Mouse (Mus musculus) hindbrain, postnatal 0 days (tissue): ENCODE measurements around the gene Gpx1. TPM values are rescaled to one million over a fixed set of nuclear protein-coding genes. Genes with fewer than 3 reads are reported as not detected.

Source experiments
- ATAC-seq: fragments of 200-750 bp; cut with Nextera tagmentation; 2 replicates; pipeline ENCODE4 v1.8.0; 2017; ENCODE audit warnings: mild to moderate bottlenecking, moderate TSS enrichment, moderate library complexity
- DNase-seq: peaks from one replicate; pipeline ENCODE4 v3.0.0-alpha.2; 2015; ENCODE audit warnings: low spot score
- H3K27ac ChIP-seq: fragments of 300-500 bp; sonication (generic); 2 replicates; pipeline ENCODE4 v1.5.1; 2014; ENCODE audit warnings: mild to moderate bottlenecking
- H3K27me3 ChIP-seq: fragments of 300-500 bp; sonication (generic); 2 replicates; pipeline ENCODE4 v1.6.1; 2014; ENCODE audit warnings: low read length, mixed read lengths; ENCODE audit not compliant: insufficient read depth
- H3K36me3 ChIP-seq: fragments of 300-500 bp; sonication (generic); 2 replicates; pipeline ENCODE4 v1.6.1; 2014; ENCODE audit warnings: low read length, mixed read lengths; ENCODE audit not compliant: insufficient read depth
- H3K4me1 ChIP-seq: fragments of 300-500 bp; sonication (generic); 2 replicates; pipeline ENCODE4 v1.6.1; 2014; ENCODE audit warnings: antibody characterized with exemption, low read length, mixed read lengths; ENCODE audit not compliant: insufficient read depth
- H3K4me2 ChIP-seq: fragments of 300-500 bp; sonication (generic); 2 replicates; pipeline ENCODE4 v1.6.1; 2014; ENCODE audit warnings: low read depth, mild to moderate bottlenecking, low read length, moderate library complexity, mixed read lengths
- H3K4me3 ChIP-seq: fragments of 300-500 bp; sonication (generic); 2 replicates; pipeline ENCODE4 v1.5.1; 2014; ENCODE audit warnings: low read length
- H3K9ac ChIP-seq: fragments of 300-500 bp; sonication (generic); replicated peaks from 2 replicates; pipeline ENCODE4 v1.6.1; 2014; ENCODE audit warnings: mild to moderate bottlenecking, low read length, moderate library complexity, mixed read lengths
- H3K9me3 ChIP-seq: fragments of 300-500 bp; sonication (generic); 2 replicates; pipeline ENCODE4 v1.6.1; 2016; ENCODE audit warnings: low read length, mixed read lengths
- CTCF ChIP-seq: IDR thresholded peaks from 2 replicates; pipeline ENCODE4 v1.5.1; 2016; ENCODE audit warnings: antibody characterized with exemption, control low read depth, low read depth
- WGBS: fragments of 180-500 bp; shearing (Covaris S2); extraction: QIAGEN DNeasy Blood & Tissue Kit; methylation state at CpG from one replicate; pipeline ENCODE4 v1.1.7; 2014; 5-methylcytosine and 5-hydroxymethylcytosine counted together
- polyA plus RNA-seq: library from polyadenylated mRNA; unstranded; fragments of >200 nt; fragmentation: Nextera tagmentation; extraction: Ambion mirVana; gene quantifications from 2 replicates; pipeline ENCODE4 v1.2.1, GENCODE M21; 2015
- total RNA-seq: library from RNA; depleted of rRNA; stranded (reverse); fragments of >200 nt; gene quantifications from 2 replicates; pipeline ENCODE4 v1.2.3, GENCODE M21; 2014

Gpx1 gene
- total and polyA plus RNA-seq, 2 experiments from 2014 or later = 226 to 426 TPM

DNA sequence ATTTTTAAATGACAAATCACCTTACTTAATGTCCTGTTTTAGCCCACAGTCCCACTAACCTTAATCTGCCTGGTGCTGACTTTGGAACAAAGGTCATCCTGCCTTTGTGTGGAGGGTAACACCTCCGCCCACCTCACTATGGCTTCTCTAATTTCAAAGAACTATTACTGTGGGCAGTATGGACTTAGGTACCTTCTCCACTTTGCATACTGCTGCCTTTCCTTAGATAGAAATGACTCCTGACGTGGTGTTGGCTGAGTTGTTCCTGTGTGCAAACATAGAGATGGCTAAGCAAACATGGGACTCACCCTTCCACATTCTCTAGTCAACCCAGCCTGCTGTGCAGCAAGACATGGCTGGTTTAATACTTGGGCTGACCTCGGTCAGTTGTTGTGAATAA lies 36.9 kb upstream of the Gpx1 start:
- Histone ChIP-seq H3K27ac (no peak overlapping the region), H3K36me3 (peaks cover 11% of the 10 kb centered on the region; the same call in 1 of the 2 replicates), H3K9me3 (no peaks in the 10 kb centered on the region), H3K9ac (no peak overlapping the region), H3K4me2 (no peak overlapping the region), H3K27me3 (no peaks in the 10 kb centered on the region), H3K4me3 (no peak overlapping the region), H3K4me1 (peaks cover 6% of the 10 kb centered on the region; the same call in 1 of the 2 replicates)
- DNase-seq (no peak), ATAC-seq (no peak)
- 86% methylated on average over 3 of the region's 3 CpGs for WGBS
- TF ChIP-seq CTCF = no peak

DNA sequence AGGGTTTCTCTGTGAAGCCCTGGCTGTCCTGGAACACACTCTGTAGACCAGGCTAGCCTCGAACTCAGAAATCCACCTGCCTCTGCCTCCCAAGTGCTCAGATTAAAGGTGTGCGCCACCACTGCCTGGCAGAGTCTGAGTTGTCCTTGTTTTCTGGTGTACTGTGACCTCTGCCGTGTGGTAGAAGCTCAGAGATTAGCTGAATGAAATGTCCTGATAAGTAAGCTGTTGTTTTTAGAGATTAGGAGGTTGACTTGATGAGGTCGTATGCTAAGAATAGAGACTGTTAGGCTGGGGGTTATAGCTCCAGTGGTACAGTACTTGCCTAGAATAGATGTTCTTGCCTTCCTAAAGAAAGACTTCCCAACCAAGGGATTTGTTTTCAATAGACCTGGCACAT lies 34.0 kb upstream of the Gpx1 start:
- H3K4me3 ChIP-seq = no peak overlapping the region; the same call in 1 of the 2 replicates
- H3K27ac ChIP-seq = peak overlapping the region; percentile 99; the same call in 1 of the 2 replicates
- no peaks in the 10 kb centered on the region for H3K27me3 ChIP-seq
- ATAC-seq = no peak
- H3K36me3 ChIP-seq = peaks cover 6% of the 10 kb centered on the region; the same call in 1 of the 2 replicates
- TF ChIP-seq CTCF = no peak
- H3K4me2 ChIP-seq = peak overlapping the region; percentile 96
- H3K4me1 ChIP-seq = peaks cover 21% of the 10 kb centered on the region
- DNase-seq = no peak
- 87% methylated on average over 4 of the region's 4 CpGs for WGBS
- H3K9me3 ChIP-seq = no peaks in the 10 kb centered on the region
- peak overlapping the region; percentile 86 for H3K9ac ChIP-seq

DNA sequence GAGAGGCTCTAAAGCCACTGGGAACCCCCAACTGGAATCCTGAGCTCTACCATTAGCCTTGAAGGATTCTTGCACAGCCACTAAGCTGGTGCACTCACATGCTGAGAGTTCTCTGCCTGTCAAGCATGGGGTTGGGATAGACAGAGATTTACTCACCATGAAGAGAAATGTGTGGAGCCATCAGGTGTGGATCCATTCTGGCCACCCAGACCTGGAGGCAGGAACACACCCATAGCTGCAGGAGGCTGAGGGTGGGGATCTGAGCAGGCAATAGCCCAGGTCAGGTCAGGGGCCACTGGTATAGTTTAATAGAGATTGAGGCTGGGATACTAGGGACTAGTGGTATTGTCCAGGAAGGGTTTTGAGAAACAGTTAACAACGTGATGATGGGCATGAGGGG lies 33.5 kb upstream of the Gpx1 start:
- Histone ChIP-seq H3K4me3 (peak overlapping the region; percentile 92), H3K27me3 (no peaks in the 10 kb centered on the region), H3K36me3 (0 out of 2 replicates have a peak, but pooled peaks cover 5% of the 10 kb centered on the region), H3K9ac (peak overlapping the region; percentile 86), H3K4me1 (peaks cover 21% of the 10 kb centered on the region), H3K27ac (peak overlapping the region; percentile 99), H3K9me3 (no peaks in the 10 kb centered on the region), H3K4me2 (peak overlapping the region; percentile 96)
- no peak for DNase-seq
- WGBS = 10% methylated on average over 1 of the region's 1 CpGs
- no peak for ATAC-seq
- no peak for TF ChIP-seq CTCF

DNA sequence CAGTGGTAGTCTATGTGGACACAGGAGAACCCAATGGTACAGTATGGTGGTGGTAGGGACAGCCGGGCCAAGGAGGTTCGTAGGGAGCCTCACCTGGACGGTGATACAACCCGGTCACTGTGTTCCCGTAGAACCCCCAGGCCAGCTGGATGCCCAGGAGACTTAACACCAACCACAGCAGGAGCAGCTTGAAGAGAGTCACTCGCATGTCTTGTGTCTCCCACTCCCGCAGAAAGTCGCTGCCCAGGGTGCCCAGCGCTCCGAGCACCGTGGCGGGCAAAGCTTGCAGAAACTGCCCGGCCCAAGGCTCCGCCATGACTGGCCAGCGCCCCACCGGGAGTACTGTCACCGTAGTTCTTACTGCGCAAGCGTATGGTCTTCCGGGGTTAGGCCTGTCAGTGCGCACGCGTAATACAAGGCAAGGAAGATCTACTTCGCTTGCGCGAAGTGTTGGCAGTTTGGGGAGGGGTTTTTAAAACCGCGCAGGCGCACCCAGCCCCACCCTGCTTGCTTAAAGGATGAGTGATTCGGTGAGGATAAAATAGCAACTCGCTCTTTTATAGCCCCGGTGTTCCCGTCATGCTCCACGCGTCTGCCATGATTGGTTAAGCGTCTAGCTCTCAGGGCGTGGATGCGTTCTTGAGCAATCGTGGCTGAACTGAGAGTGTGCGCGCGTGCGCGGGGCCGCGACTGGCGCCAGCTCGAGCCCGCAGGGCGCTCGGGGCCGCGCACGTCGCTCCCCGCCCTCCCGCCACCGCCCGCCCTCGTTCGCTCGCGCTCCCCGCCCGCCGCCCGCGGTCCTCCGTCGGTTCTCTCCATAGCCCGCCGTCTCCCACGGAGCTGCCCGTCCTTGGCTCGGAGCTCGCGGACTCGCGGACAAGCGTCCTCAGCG lies 32.8 kb upstream of the Gpx1 start, which contains the start of the genes Rhoa and Tcta:
TSS of gene Rhoa (plus strand) at position 501 of the 892 bp plus-strand sequence.
TSS of gene Tcta (minus strand) at position 532 of the 892 bp plus-strand sequence.
- Histone ChIP-seq H3K9ac (peak within 1 kb of the TSS; percentile 97), H3K4me2 (peak within 1 kb of the TSS; percentile 96), H3K36me3 (0 out of 2 replicates have a peak, but pooled peaks cover 5% of the 10 kb centered on the region), H3K9me3 (no peaks in the 10 kb centered on the region), H3K27me3 (no peaks in the 10 kb centered on the region), H3K27ac (peak within 1 kb of the TSS; percentile 99), H3K4me3 (peak within 1 kb of the TSS; percentile 92), H3K4me1 (peaks cover 21% of the 10 kb centered on the region)
- WGBS = under 1% methylated on average over 77 of the region's 81 CpGs
- TF ChIP-seq CTCF = no peak
- ATAC-seq = peak; percentile 98
- DNase-seq = peak; percentile 100

DNA sequence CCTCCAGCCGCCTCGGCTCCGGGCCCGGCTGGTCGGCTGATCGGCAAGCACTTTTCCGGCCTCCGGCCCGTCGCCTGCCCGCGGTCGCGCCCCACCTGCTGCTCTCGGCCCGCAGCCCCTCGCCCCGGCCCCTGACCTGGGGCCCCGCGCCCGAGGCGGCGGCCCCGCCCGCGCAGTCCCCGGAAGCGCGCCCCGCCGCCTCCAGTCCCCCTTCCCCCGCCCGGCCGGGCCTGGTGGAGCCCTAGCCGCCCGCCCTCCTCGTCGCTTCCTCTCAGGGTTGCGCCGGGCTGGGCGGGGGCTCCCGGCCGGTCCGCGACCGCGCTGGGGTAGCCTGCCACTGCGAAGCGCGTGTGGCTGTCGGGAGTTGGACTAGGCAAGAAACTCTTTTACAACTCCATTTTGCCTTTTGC lies 32.1 kb upstream of the Gpx1 start:
- Histone ChIP-seq H3K27ac (peak overlapping the region; percentile 99), H3K4me3 (peak overlapping the region; percentile 92), H3K9me3 (no peaks in the 10 kb centered on the region), H3K27me3 (no peaks in the 10 kb centered on the region), H3K36me3 (0 out of 2 replicates have a peak, but pooled peaks cover 5% of the 10 kb centered on the region), H3K4me2 (peak overlapping the region; percentile 63), H3K4me1 (peaks cover 21% of the 10 kb centered on the region), H3K9ac (peak overlapping the region; percentile 97)
- DNase-seq (peak; percentile 83), ATAC-seq (peak; percentile 64)
- under 1% methylated on average over 49 of the region's 51 CpGs for WGBS
- TF ChIP-seq CTCF = no peak

DNA sequence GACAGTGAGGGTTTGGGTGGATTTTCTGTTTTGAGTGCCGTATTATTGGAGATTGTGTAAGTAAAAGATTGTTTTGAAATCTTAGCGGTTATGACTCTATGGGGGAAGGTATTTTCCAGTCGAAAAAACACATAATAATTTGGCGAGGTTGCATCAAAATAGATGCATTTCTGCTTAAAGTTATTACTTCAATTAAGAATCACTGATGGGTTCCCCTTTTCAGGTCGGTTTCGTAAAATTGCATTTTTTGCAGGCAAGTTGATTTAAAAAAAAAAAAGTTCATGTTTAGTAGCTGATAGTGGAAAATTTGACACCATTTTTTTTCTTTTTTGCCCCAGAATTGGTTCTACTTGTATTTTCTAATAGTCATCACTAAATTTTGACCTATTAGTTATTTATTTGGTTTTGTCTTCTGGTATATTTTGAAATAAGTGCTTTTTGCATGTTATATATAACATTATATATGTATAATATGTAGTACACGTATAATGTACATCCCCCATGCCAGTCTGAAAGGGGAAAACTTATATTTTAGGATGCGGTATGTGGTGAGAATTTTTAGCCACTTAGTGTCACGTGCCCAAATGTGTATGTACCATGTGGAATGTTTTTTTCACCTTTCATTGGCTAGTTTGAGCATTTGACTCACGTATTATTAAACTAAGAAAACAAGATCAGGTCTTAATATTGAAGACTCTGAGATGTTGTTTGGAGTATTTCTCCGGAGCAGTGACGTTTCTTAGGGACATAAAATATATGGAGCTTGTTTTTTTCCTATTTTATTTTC lies 31.5 kb upstream of the Gpx1 start:
- peaks cover 21% of the 10 kb centered on the region for H3K4me1 ChIP-seq
- ATAC-seq = no peak
- peak overlapping the region; percentile 99 for H3K27ac ChIP-seq
- H3K9me3 ChIP-seq = no peaks in the 10 kb centered on the region
- 0 out of 2 replicates have a peak, but pooled peaks cover 5% of the 10 kb centered on the region for H3K36me3 ChIP-seq
- no peaks in the 10 kb centered on the region for H3K27me3 ChIP-seq
- WGBS = 17% methylated on average over 12 of the region's 12 CpGs
- no peak for DNase-seq
- H3K4me2 ChIP-seq = peak overlapping the region; percentile 63
- H3K4me3 ChIP-seq = peak overlapping the region; percentile 92
- peak overlapping the region; percentile 97 for H3K9ac ChIP-seq
- TF ChIP-seq CTCF = no peak
